Mouse (Mus musculus): ENCODE data around the gene Lrrk1.

Gene Lrrk1

DNA sequence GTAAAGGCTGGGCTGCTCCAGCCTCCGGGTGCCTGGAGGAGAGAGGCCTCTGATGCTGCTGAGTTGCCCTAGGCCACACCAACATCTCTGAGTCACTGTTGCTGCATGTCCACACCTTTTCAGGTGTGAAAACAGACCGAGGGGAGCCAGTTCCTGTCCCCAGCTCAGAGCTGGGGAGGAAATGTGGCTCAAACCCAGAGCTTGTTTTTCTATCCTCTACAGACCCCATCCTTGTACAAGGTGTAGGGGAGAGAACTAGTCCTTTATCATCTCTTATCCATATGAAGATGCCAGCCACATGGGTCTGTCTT, 159.6 kb downstream of the Lrrk1 start:
- in situ Hi-C loops (cut with MboI), result no loop called here

DNA sequence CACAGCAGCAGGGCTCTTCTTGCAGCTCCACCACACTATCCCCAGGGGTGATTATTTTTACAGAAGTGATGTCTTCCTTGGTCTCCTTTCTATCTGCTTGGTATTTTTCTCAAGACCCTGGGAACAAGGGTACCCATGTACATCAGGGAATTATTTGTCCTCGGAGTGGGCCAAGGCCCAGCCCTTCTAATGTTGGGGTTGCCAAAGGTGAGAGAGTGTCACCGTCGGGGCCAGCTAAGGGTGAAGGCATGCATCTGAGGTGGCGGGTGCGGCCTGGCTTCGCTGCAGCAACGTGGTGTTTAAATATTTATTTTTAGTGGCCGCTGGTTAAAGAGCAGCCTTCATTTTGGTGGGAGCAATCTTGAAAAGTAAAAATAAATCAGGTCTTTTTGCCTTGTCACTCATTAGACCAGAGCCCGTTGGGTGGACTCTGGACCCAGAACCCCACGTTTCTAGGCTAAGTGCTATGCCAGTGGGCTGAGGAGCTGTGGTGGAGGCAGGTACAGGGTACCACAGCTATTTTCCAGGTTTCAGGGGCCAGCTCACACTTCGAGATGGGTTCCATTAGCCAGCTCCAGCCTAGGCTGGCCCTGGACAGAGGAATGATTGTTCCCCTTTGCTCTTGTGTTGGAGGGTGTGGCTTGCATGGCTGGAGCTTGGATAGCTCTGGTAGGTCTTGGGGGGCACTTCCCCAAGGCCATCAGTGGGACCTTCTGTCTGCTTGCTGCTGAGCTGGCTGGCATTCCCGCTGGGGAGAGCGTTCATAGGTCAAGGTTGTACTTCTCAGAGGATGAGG, 160.1 kb downstream of the Lrrk1 start:
- in situ Hi-C loops (cut with MboI), result no loop called here

DNA sequence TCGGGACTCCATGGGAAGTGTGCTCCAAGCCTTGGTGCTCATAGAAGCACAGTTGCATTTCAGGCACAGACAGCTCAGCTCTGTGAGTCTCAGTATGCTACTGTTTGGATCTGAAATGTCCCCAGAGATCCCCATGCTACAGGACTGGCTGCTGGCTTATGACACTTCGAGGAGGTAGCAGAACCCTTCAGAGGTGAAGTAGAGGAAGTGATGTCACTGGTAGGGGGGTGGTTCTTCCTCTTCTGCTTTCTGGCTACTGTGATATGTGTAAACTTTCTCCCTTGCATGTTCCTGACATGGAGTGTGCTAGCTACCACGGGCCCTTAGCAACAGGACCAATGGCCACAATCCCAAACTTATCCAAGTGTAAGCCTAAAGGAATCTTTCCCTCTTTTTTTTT, 162.3 kb downstream of the Lrrk1 start:
- in situ Hi-C loops (cut with MboI), result no loop called here

DNA sequence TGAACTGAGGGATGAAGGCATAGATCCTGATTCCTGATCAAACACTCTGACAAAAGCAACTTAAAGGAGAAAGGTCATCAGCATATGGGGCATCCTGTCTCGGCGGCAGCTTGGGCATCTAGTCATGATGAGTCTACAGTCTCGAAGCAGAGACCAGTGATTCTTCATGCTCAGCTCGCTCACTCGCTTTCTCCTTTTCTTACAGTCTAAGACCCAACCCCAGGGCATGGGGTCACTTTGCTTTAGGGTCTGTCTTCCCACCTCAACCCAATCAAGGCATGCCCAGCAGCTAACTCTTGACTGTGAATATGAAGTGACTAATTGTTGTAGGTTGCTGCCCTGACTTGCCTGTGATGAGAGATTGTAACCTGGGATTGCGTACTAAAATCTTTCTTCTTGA, 163.6 kb downstream of the Lrrk1 start:
- in situ Hi-C loops (cut with MboI), result no loop called here

- in situ Hi-C loops (cut with MboI), result no loop called here
These were observed 164.4 kb downstream of the Lrrk1 start for GRCm38 (mm10) chr7:66223731-66224130.

DNA sequence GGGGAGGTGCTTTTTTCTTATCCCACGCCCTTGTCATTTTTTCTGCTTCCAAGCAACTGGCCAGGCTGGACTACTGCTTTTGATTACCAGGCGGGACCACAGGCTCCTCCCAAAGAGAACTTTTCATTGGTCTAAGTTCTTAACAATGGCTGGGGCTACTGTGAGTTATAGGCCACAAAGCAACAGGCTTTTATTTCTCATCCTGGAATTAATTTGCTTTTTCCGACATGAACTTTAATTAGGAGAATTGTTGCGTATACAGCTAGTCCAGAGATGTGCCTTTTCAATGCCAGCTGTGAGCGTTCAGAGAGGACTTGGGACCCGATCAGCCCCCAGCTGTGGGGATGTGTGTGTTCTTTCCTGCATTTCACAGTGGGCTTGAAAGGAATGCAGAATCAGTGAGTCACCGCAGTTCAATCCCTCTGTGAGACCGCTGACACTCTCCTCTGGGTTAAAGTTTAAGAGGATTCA, 165.5 kb downstream of the Lrrk1 start:
- in situ Hi-C loops (cut with MboI), result no loop called here

DNA sequence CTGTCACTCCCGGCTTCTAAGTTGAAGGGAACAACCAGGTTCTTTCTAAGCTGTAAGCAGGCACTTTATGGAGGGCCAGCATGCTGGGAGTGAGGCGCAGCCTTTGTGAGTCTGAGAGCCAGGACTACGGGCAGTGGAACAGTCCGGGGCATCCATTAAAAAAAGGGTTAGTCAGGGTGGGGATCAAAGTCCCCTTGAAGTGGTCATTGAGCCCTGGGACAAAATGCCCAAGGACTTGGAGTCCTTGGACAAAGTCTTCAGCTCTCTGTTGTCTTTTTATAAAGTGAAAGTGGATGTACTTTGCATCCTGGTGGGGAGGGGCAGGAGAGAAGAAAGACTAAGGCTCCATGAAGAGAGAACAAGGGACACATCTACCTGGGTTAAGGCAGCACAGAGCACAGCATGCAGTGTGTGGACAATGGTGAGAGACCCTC, 168.3 kb downstream of the Lrrk1 start:
- in situ Hi-C loops (cut with MboI), result no loop called here

- in situ Hi-C loops (cut with MboI), result no loop called here
These were observed 168.9 kb downstream of the Lrrk1 start for GRCm38 (mm10) chr7:66219028-66219793.

GRCm38 (mm10) chr7:66218193-66219014, 169.7 kb downstream of the Lrrk1 start:
- in situ Hi-C loops (cut with MboI), result no loop called here

DNA sequence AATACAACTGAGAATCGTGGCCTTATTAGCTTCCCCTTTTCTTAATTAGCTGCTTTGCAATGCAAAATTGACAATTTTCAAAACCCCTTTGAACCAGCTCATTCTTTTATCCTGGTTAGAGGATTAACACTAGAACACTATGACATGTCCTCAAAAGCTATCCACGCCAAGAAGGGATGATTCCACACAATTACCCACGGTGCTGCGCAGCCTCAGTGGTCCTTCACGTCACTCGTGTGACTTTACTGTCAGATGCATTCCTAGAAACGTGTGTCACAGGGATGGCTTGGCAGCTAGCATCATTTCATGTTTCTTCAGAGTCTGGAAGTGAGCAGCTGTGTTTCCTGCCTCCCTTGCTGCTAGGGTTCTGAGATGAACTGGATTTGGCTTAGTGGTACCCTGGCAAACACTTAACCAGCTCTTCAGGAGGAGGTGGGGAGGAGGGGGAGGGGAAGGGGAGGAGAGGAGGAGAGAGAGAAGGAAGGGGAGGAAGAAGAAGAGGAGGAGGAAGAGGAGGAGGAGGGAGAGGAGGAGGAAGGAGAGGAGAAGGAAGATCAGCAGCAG, 170.5 kb downstream of the Lrrk1 start:
- in situ Hi-C loops (cut with MboI), result no loop called here

DNA sequence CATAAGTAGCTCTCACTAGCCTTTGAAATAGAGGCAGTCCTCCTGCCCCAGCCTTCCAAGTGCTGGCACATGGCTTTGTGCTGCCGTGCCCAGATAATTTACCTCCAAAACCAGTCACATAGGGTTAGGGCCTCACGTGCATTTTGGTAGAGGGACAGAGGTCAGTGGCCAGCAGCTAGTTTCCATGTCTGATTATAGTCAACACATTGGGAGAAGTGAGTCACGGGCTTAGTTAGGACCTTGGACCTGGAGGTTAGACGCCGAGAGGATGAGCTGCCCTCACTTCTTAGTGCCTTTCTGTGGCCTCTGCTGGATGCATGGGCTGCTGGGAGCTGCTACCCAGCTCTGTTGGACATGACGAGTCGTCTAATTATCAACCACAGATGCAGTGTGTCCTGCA, 171.1 kb downstream of the Lrrk1 start:
- in situ Hi-C loops (cut with MboI), result no loop called here

- in situ Hi-C loops (cut with MboI), result no loop called here
These were observed 172.2 kb downstream of the Lrrk1 start for GRCm38 (mm10) chr7:66215911-66216310.

DNA sequence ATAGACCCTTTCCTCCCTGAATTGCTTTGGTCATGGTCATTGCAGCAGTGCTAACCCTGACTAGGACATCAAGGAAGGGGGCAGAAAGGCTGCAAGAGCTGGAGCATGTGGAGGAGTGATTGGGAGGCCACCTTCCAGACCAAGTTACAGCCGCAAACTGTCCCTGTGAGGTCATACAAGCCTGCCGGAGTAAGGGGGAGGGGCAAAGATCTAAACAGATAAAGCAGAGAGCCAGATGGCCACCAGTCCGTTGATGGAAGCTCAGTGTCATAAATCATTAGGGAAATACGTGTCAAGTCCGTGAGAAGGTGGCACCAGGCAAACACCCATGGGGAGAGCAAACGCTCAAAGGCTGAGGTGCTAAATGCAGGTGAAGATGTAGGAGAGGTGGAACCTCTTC, 173.7 kb downstream of the Lrrk1 start:
- in situ Hi-C loops (cut with MboI), result no loop called here

GRCm38 (mm10) chr7:66212887-66213286, 175.3 kb downstream of the Lrrk1 start:
- in situ Hi-C loops (cut with MboI), result no loop called here

DNA sequence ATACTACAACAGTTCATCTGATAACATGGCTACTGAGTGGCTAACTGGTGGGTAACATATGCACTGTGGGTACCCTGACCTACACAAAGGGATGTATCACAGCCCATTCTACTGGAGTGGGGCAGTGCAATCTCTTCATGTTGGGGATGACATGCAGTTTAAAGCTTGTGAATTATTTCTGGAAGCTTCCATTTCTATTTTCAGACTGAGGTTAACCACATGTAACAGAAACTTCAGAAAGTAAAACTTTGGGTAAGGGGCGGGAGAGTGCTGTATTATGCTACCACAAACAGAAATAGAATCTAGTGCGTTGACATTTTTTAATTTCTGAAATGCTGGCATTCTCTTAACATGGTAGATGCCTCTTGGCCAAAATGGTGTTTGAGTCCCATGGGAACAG, 178.2 kb downstream of the Lrrk1 start:
- in situ Hi-C loops (cut with MboI), result no loop called here

GRCm38 (mm10) chr7:66201657-66202056, 186.5 kb downstream of the Lrrk1 start:
- in situ Hi-C loops (cut with MboI), result no loop called here

DNA sequence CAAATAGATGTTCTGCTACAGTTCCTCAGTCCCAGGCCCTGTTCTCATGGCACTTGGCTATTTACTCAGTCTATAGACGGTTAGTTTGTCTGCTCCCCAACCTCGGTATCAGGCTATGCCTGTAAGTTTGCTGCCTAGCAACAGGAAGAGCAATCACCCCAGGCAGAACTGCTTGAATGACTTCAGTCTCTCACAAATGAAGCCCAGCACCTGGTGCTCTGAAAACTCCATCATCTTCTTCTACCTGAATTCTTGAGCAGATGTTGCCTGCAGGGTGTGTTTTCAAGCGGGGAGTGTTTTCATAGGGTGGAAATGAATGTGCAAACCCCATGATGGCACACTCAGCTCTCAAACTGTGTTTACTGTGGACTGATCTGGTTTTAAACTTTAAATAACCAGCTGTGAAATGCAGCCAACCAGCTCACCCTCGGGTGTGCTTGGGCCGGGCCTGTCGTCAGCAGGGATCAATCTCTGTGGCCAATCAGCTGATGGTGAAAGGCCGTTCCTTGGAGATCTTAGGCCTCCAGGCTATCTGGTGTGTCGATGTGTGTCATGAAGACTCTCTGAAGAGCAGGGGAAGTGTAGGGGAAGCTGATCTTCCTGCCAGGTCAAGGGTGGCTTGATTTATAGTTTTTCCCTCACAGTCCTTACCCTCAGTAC, 187.2 kb downstream of the Lrrk1 start:
- in situ Hi-C loops (cut with MboI), result no loop called here

- in situ Hi-C loops (cut with MboI), result no loop called here
These were observed 187.8 kb downstream of the Lrrk1 start for GRCm38 (mm10) chr7:66200383-66200782.

- in situ Hi-C loops (cut with MboI), result loop anchor here (10.0 kb wide), 1 partner anchor 45 kb away; no protein-coding TSS in a partner anchor
These were observed 188.7 kb downstream of the Lrrk1 start for GRCm38 (mm10) chr7:66199391-66199831.

DNA sequence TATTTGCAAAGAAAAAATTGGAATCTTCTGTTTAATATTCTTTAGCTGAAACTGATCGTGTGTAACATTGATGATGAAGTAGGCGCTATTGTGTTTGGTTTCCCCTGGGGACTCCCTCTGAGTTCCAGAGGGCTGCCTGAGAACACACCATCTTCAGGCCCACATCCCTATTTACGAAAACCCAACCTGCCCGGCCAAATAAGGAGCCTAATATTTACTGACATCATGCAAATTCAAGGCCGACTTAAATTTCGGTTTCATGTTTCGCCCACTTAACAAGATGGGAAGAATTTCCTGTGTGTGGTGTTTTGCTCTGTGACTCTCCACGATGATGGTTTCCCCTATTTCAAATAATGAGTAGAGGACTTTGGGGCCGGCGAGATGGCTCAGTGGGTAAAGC, 189.7 kb downstream of the Lrrk1 start:
- in situ Hi-C loops (cut with MboI), result loop anchor here (10.0 kb wide), 1 partner anchor 46 kb away; no protein-coding TSS in a partner anchor

Data from mature B cell (primary cell).